Mouse (Mus musculus) MEL (cell line): ENCODE measurements around the gene Zfp28. TPM values are rescaled to one million over a fixed set of nuclear protein-coding genes. Genes with fewer than 3 reads are reported as not detected.

Experiments used
- DNase-seq: peaks from one replicate; pipeline ENCODE4 v3.0.0; 2011; ENCODE audit warnings: low read depth, low spot score
- H3K27ac ChIP-seq: 2 replicates; pipeline ENCODE4 v1.5.1; 2012; ENCODE audit warnings: low read depth, mild to moderate bottlenecking, control low read depth, low read length, moderate library complexity; ENCODE audit not compliant: control insufficient read depth
- H3K27me3 ChIP-seq, 2 experiments: fragments of 150-350 bp in 1 of 2; sonication (generic) in 1 of 2; 2 replicates each; pipeline ENCODE4 v1.6.1; 2012; ENCODE audit warnings: low read length in 2 of 2, mild to moderate bottlenecking in 2 of 2, improper control_type of control experiment in 1 of 2, moderate library complexity in 1 of 2; ENCODE audit not compliant: insufficient read depth in 2 of 2, control insufficient read depth in 1 of 2
- H3K36me3 ChIP-seq, 2 experiments: 2 replicates each; pipeline ENCODE4 v1.6.1; 2012 to 2014; ENCODE audit warnings: low read length in 2 of 2, improper control_type of control experiment in 1 of 2, inconsistent platforms in 1 of 2, mild to moderate bottlenecking in 1 of 2; ENCODE audit not compliant: insufficient read depth in 2 of 2, control insufficient read depth in 1 of 2
- H3K4me1 ChIP-seq, 2 experiments: fragments of 150-350 bp in 1 of 2; sonication (generic) in 1 of 2; 2 replicates each; pipeline ENCODE4 v1.6.1; 2012; ENCODE audit warnings: low read length in 2 of 2, improper control_type of control experiment in 1 of 2, mild to moderate bottlenecking in 1 of 2; ENCODE audit not compliant: insufficient read depth in 2 of 2, control insufficient read depth in 1 of 2
- H3K4me3 ChIP-seq, 2 experiments: fragments of 150-350 bp in 1 of 2; sonication (generic) in 1 of 2; 2 replicates each; pipeline ENCODE4 v1.5.1; 2012; ENCODE audit warnings: low read depth in 2 of 2, low read length in 2 of 2, mild to moderate bottlenecking in 2 of 2, moderate library complexity in 2 of 2, control low read depth in 1 of 2, improper control_type of control experiment in 1 of 2; ENCODE audit not compliant: control insufficient read depth in 1 of 2, insufficient read depth in 1 of 2
- H3K79me2 ChIP-seq: 2 replicates; pipeline ENCODE4 v1.6.1; 2012; ENCODE audit warnings: mild to moderate bottlenecking, low read length, moderate library complexity; ENCODE audit not compliant: control insufficient read depth, poor library complexity, insufficient read depth
- H3K9ac ChIP-seq: 2 replicates; pipeline ENCODE4 v1.6.1; 2012; ENCODE audit warnings: low read depth, mild to moderate bottlenecking, control low read depth, low read length, moderate library complexity; ENCODE audit not compliant: control insufficient read depth, poor library complexity, severe bottlenecking
- H3K9me3 ChIP-seq: fragments of 150-350 bp; sonication (generic); replicated peaks from 2 replicates; pipeline ENCODE4 v1.6.1; 2012; ENCODE audit warnings: mild to moderate bottlenecking, low read length, improper control_type of control experiment, moderate library complexity; ENCODE audit not compliant: insufficient read depth
- BHLHE40 ChIP-seq: IDR thresholded peaks from 2 replicates; pipeline ENCODE4 v1.6.1; 2012; ENCODE audit warnings: low read depth, mild to moderate bottlenecking, inconsistent platforms, low read length, improper control_type of control experiment, borderline replicate concordance
- CHD1 ChIP-seq: IDR thresholded peaks from 2 replicates; pipeline ENCODE4 v1.6.1; 2012; ENCODE audit warnings: low read depth, mild to moderate bottlenecking, inconsistent platforms, low read length, improper control_type of control experiment
- CHD2 ChIP-seq: IDR thresholded peaks from 2 replicates; pipeline ENCODE4 v1.6.1; 2011; ENCODE audit warnings: low read length, improper control_type of control experiment
- CTCF ChIP-seq, 3 experiments: IDR thresholded peaks in 2 of 3; conservative IDR thresholded peaks in 1 of 3; 2 replicates each; pipeline ENCODE4 v1.5.1; 2011 to 2012; ENCODE audit warnings: low read length in 3 of 3, low read depth in 2 of 3, mild to moderate bottlenecking in 2 of 3, improper control_type of control experiment in 1 of 3, inconsistent platforms in 1 of 3, mixed read lengths in 1 of 3, moderate library complexity in 1 of 3; ENCODE audit not compliant: control insufficient read depth in 1 of 3, insufficient read depth in 1 of 3, poor library complexity in 1 of 3, severe bottlenecking in 1 of 3
- E2F4 ChIP-seq: IDR thresholded peaks from 2 replicates; pipeline ENCODE4 v1.6.1; 2011; ENCODE audit warnings: low read depth, low read length, improper control_type of control experiment, borderline replicate concordance
- ELF1 ChIP-seq: IDR thresholded peaks from 2 replicates; pipeline ENCODE4 v1.6.1; 2014; ENCODE audit warnings: low read depth, mild to moderate bottlenecking, inconsistent platforms, low read length, improper control_type of control experiment, moderate library complexity
- ETS1 ChIP-seq: IDR thresholded peaks from 2 replicates; pipeline ENCODE4 v1.6.1; 2012; ENCODE audit warnings: low read depth, mild to moderate bottlenecking, inconsistent platforms, low read length, improper control_type of control experiment, moderate library complexity
- GABPA ChIP-seq: IDR thresholded peaks from 2 replicates; pipeline ENCODE4 v1.6.1; 2012; ENCODE audit warnings: low read depth, mild to moderate bottlenecking, inconsistent platforms, low read length, improper control_type of control experiment, moderate library complexity
- GATA1 ChIP-seq: IDR thresholded peaks from 2 replicates; pipeline ENCODE4 v1.6.1; 2011; ENCODE audit warnings: low read depth, low read length, improper control_type of control experiment
- HCFC1 ChIP-seq: IDR thresholded peaks from 2 replicates; pipeline ENCODE4 v1.6.1; 2012; ENCODE audit warnings: low read depth, mild to moderate bottlenecking, inconsistent platforms, low read length, improper control_type of control experiment, moderate library complexity
- MAFK ChIP-seq: IDR thresholded peaks from 2 replicates; pipeline ENCODE4 v1.6.1; 2011; ENCODE audit warnings: low read depth, mild to moderate bottlenecking, low read length, improper control_type of control experiment, borderline replicate concordance
- MAX ChIP-seq: IDR thresholded peaks from 2 replicates; pipeline ENCODE4 v1.6.1; 2011; ENCODE audit warnings: low read length, improper control_type of control experiment
- MAZ ChIP-seq: IDR thresholded peaks from 2 replicates; pipeline ENCODE4 v1.6.1; 2012; ENCODE audit warnings: low read depth, mild to moderate bottlenecking, inconsistent platforms, low read length, improper control_type of control experiment
- MXI1 ChIP-seq: IDR thresholded peaks from 2 replicates; pipeline ENCODE4 v1.6.1; 2011; ENCODE audit warnings: mild to moderate bottlenecking, low read depth, low read length, improper control_type of control experiment
- NELFE ChIP-seq: IDR thresholded peaks from 2 replicates; pipeline ENCODE4 v1.6.1; 2011; ENCODE audit warnings: low read depth, low read length, improper control_type of control experiment
- NRF1 ChIP-seq: IDR thresholded peaks from 2 replicates; pipeline ENCODE4 v1.6.1; 2014; ENCODE audit warnings: low read depth, mild to moderate bottlenecking, inconsistent platforms, low read length, improper control_type of control experiment, moderate library complexity; ENCODE audit not compliant: poor library complexity, insufficient read depth, severe bottlenecking
- POLR2A ChIP-seq, 2 experiments: IDR thresholded peaks; 2 replicates each; pipeline ENCODE4 v1.6.1; 2011 to 2012; ENCODE audit warnings: low read length in 2 of 2, mild to moderate bottlenecking in 2 of 2, control low read depth in 1 of 2, improper control_type of control experiment in 1 of 2, low read depth in 1 of 2, moderate library complexity in 1 of 2; ENCODE audit not compliant: control insufficient read depth in 1 of 2, insufficient read depth in 1 of 2, poor library complexity in 1 of 2
- TAL1 ChIP-seq: IDR thresholded peaks from 2 replicates; pipeline ENCODE4 v1.6.1; 2012; ENCODE audit warnings: mild to moderate bottlenecking, inconsistent platforms, low read length, moderate library complexity, mixed read lengths
- TCF12 ChIP-seq: IDR thresholded peaks from 2 replicates; pipeline ENCODE4 v1.6.1; 2014; ENCODE audit warnings: low read depth, mild to moderate bottlenecking, inconsistent platforms, low read length, improper control_type of control experiment, moderate library complexity
- ZC3H11A ChIP-seq: IDR thresholded peaks from 2 replicates; pipeline ENCODE4 v1.6.1; 2012; ENCODE audit warnings: low read depth, mild to moderate bottlenecking, inconsistent platforms, low read length, improper control_type of control experiment
- ZKSCAN1 ChIP-seq: IDR thresholded peaks from 2 replicates; pipeline ENCODE4 v1.6.1; 2012; ENCODE audit warnings: low read depth, mild to moderate bottlenecking, inconsistent platforms, low read length, improper control_type of control experiment, moderate library complexity
- ZMIZ1 ChIP-seq: IDR thresholded peaks from 2 replicates; pipeline ENCODE4 v1.6.1; 2012; ENCODE audit warnings: low read depth, mild to moderate bottlenecking, inconsistent platforms, low read length, improper control_type of control experiment, moderate library complexity
- ZNF384 ChIP-seq: IDR thresholded peaks from 2 replicates; pipeline ENCODE4 v1.6.1; 2012; ENCODE audit warnings: low read depth, mild to moderate bottlenecking, inconsistent platforms, low read length, improper control_type of control experiment
- polyA plus RNA-seq, 2 experiments: library from polyadenylated mRNA; stranded (reverse) in 1 of 2; unstranded in 1 of 2; fragments of >175 nt in 1 of 2; fragments of >200 nt in 1 of 2; gene quantifications; 2 replicates each; pipeline versions ENCODE4 v1.2.1 to v1.2.4; 2012; ENCODE audit warnings: low replicate concordance in 2 of 2, low read depth in 1 of 2; ENCODE audit not compliant: insufficient read length in 2 of 2, insufficient read depth in 1 of 2, missing spikeins in 1 of 2
- total RNA-seq: library from RNA; depleted of rRNA; stranded (reverse); fragments of 300-350 nt; gene quantifications from 2 replicates; pipeline ENCODE4 v1.2.3, GENCODE M21; 2012

Gene Zfp28
- total and polyA plus RNA-seq, 3 experiments = 2.8 to 3.3 TPM; not detected in 1

GRCm38 (mm10) chr7:6343501-6344071 is 39.5 kb upstream of the Zfp28 start, which contains the start of gene Gm3854:
Gene Gm3854, plus strand, starts transcription at chr7:6343759.
- H3K4me3 ChIP-seq = no peak within 1 kb of the TSS
- H3K79me2 ChIP-seq = no peaks in the 10 kb centered on the region
- H3K27me3 ChIP-seq = no peaks in the 10 kb centered on the region
- H3K9ac ChIP-seq = no peak within 1 kb of the TSS
- H3K4me1 ChIP-seq = no peaks in the 10 kb centered on the region
- TF ChIP-seq NRF1 = no peak
- TF ChIP-seq ZMIZ1 = no peak
- TF ChIP-seq NELFE = no peak
- TF ChIP-seq CHD1 = no peak
- TF ChIP-seq ELF1 = no peak
- TF ChIP-seq HCFC1 = no peak
- no peak for TF ChIP-seq BHLHE40
- TF ChIP-seq POLR2A (IDR thresholded peaks at IDR 0.05; ENCODE audit: control insufficient read depth in 1 of 2, insufficient read depth in 1 of 2, low read depth in 1 of 2, low read length in 2 of 2, poor library complexity in 1 of 2) = no peak
- TF ChIP-seq GATA1 = no peak
- TF ChIP-seq CTCF (IDR thresholded peaks at IDR 0.05 in 2 of 3, conservative IDR thresholded peaks at IDR 0.05 in 1 of 3; ENCODE audit: control insufficient read depth in 1 of 3, insufficient read depth in 1 of 3, low read depth in 2 of 3, low read length in 3 of 3, poor library complexity in 1 of 3, severe bottlenecking in 1 of 3) = no peak
- TF ChIP-seq GABPA = no peak
- no peak for TF ChIP-seq MAFK
- no peak for TF ChIP-seq ETS1
- TF ChIP-seq TAL1 = no peak
- TF ChIP-seq MAZ = no peak
- TF ChIP-seq TCF12 = no peak
- no peak for TF ChIP-seq CHD2
- H3K27ac ChIP-seq = no peak within 1 kb of the TSS
- no peaks in the 10 kb centered on the region for H3K36me3 ChIP-seq
- H3K9me3 ChIP-seq = no peaks in the 10 kb centered on the region
- no peak for DNase-seq

GRCm38 (mm10) chr7:6344124-6344523 is 39.0 kb upstream of the Zfp28 start:
- no peaks in the 10 kb centered on the region for H3K9me3 ChIP-seq
- no peak overlapping the region for H3K4me3 ChIP-seq
- no peak overlapping the region for H3K9ac ChIP-seq
- H3K27ac ChIP-seq = no peak overlapping the region
- no peaks in the 10 kb centered on the region for H3K79me2 ChIP-seq
- no peak for DNase-seq
- TF ChIP-seq E2F4 = no peak
- no peak for TF ChIP-seq MAZ
- no peak for TF ChIP-seq GABPA
- TF ChIP-seq MXI1 = no peak
- TF ChIP-seq ZC3H11A = no peak
- TF ChIP-seq ZKSCAN1 = no peak
- no peak for TF ChIP-seq ZMIZ1
- no peak for TF ChIP-seq POLR2A (IDR thresholded peaks at IDR 0.05; ENCODE audit: control insufficient read depth in 1 of 2, insufficient read depth in 1 of 2, low read depth in 1 of 2, low read length in 2 of 2, poor library complexity in 1 of 2)
- TF ChIP-seq ETS1 = no peak
- no peak for TF ChIP-seq MAX
- TF ChIP-seq NELFE = no peak
- no peak for TF ChIP-seq ZNF384
- TF ChIP-seq MAFK = no peak
- TF ChIP-seq ELF1 = no peak
- H3K4me1 ChIP-seq = no peaks in the 10 kb centered on the region
- H3K27me3 ChIP-seq = no peaks in the 10 kb centered on the region
- H3K36me3 ChIP-seq = no peaks in the 10 kb centered on the region
